Mouse (Mus musculus): ENCODE results near the gene Cdk20.

Gene Cdk20

DNA sequence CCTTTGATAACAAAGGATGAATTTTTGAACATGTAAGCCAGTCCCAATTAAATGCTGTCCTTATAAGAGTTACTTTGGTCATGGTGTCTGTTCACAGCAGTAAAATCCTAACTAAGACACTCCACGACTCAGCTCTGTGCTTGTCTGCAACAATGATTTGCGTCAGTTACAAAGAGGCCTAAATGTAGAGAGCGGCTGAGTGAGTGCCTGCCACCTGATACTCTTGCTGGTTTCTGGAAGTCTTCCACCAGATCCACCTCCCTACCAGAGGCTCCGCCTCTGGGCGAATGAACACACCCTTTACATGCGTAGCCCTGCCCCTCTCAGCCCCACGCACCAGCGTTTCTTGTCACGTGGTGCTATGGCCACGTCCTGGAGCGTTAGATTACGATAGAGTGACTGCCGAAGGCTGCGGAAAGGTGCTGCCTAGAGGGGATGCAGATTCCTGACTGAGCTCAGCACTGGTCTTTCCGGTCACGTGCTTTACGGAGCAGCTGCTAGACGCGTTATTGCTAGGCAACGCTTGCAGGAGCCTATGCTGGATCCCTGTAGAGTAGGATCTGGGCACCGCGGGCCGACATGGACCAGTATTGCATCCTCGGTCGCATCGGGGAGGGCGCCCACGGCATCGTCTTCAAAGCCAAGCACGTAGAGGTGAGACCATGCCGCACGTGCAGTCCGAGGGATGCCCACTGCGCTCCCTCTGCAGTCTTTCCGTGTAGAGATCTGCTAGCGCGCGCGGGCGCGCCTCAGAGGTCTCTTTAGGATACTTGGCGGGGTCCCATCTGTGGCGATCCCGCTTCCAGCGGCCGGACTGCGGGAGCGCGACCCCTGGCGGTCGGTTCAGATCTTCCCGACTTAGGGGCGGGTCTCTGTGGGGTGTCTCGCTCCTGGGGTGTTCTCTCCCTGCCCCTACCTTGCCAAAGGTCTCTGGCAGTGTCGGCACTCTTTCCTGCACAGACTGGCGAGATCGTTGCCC is at the start of gene Cdk20:
Cdk20 (plus strand) TSS at position 298 of the 979 bp plus-strand sequence.
- DNase-seq (ENCODE audit: low spot score), result peak; percentile 95

DNA sequence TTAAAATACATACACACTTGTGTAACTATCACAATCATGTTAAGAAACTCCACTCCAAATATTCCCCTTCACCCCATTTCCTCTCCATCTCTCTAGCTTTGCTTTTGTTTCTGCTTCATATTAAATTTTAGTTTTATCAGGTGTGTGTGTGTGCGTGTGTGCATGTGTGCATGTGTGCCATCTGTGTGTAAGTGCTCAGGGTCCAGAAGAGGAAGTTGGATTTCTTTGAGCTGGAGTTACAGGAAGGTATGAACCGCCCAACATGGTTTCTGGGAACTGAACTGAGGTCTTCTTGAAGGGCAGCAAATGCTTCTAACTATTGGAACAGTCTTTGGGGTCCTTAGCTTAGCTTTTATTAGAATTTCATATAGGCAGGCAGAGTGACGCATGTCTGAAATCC is 47.2 kb upstream of the Cdk20 start:
- DNase-seq (ENCODE audit: low spot score), result no peak

DNA sequence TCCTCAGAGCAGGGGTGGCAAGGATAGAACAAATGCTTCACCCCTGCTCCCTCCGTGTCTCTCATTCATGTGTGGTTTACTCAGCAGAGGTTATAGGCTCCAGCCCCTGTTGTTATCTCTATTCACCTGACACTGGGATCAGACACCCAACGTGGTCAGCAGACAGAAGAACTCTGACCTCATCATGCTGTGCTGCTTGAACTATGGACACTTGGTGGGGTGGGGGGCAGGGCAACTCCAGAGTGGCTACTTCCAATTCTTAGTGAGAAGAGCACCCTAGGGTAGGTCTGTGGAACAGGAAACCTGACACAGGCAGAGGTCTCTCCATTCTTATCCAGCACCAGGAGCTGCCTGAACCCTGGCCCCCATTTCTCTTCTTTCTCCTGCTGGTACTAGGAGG is 46.1 kb upstream of the Cdk20 start:
- no peak for DNase-seq (ENCODE audit: low spot score)

DNA sequence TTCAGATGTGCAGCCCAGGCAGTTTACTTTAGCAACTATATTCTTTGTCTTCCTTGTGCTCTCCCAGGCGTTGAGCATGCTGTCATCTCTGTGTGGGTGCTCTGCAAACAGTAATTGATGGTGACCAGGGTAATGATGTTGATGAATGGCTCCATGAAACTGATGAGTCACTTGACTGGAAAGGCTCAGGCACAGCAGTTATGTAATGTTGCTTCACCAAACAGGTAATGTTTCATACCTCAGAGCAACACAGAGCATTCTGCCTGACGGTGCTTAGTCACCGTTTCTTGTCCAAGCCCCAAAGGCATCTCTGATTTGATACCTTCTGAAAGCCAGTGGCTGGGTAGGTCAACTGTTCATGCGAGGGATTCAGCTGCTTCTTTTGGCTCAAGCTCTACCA is 43.7 kb upstream of the Cdk20 start:
- no peak for DNase-seq (ENCODE audit: low spot score)

DNA sequence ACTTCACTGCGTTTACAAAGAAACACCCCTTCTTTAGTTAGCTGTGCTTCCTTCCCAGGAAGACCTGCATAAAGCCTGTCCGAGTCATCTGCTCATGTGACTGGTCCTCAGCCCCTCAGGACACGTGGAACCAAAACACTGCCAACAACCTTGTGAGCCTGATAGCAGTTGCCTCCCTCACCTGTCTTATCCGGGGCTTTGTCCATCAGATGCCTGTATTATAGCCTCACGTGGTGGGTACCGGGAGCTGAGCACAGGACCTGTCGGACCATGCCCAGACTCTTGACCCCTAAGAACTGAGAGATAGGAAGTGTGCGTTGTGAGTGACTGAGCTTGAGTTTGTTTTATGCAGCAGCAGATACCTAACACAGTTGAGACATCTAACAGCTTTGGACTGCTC is 35.1 kb upstream of the Cdk20 start:
- DNase-seq (ENCODE audit: low spot score), result no peak

DNA sequence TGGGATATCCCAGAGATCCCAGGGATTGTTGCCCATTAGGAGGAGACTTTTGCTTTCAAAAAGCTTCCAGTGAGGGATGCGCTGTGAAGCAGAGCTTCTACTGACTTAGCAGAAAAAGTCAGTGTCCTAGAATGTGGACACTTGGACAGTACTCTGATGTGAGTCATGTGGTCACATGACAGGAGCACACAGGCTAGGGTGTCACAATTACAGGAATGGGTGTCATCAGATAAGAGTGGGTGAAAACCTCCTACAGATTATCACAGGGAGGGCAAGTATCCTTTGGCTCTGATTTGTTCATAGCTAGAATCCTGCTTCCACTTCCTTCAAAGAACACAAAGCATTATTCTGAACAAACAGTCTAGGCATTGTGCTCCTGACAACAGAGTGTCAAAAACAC is 34.0 kb upstream of the Cdk20 start:
- DNase-seq (ENCODE audit: low spot score), result no peak

DNA sequence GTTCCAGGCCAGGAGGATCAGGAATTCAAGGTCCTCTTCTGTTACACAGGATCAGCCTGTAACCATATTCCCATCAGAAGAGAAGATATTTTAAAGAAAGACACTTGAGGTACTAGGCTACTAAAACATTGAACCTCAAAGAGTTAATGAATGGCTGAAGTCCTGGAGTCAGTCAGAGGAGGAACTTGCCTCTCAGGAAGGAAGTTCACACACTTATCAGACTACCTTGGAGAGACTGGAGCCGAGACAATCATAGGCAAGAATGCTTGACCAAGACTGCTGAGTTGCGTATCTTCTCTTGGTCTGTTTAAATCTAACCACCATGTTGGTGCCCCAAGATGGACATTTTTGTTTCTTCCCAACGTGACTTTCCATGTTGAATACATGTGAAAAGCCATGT is 32.2 kb upstream of the Cdk20 start:
- DNase-seq (ENCODE audit: low spot score), result no peak

DNA sequence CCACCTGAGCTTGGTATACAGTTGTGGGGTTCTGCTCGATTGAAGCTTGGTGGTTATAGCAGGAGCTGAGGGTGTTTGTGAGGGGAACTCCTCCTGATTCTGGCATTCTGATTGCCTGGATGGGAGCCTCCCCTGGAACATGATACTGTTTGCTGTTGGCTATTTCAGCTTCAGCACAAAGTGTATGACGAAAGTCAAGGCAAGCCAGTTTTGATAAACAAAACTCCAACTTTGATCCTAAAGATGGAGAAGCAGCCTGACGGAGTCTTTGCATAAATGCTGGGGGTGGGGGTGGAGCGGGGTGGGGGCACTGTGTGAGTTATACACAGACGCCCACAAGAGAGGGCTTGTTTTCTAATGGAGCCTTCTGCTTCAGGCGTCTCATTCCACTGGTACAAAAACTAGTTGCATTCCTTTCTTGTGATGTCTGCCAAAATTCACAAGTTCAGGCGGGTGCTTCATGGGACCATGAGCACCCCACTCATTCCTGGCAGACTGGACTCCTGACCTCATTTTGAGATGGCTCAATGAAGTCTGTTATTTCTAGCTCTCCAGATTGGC is 31.2 kb upstream of the Cdk20 start:
- DNase-seq (ENCODE audit: low spot score), result no peak

DNA sequence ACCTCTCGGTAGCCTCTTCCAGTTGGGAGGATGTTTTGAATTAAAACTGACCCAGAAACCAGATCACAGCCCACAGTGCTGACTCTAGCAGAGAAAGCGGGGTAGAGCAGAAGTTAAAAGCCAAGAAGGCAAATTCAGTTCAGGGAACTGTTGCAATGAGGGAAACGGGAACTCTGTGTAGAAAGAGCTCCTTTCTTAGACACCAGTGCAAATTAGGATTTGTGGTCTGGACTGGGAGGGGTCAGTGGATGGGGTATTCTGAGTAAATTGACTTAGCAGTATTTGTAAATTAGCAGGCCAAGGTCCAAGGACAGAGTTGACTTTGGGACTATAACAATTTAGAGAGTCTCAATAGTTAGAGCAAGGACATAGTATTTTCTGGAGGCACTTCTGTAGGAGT is 30.1 kb upstream of the Cdk20 start:
- DNase-seq (ENCODE audit: low spot score), result peak; percentile 9

DNA sequence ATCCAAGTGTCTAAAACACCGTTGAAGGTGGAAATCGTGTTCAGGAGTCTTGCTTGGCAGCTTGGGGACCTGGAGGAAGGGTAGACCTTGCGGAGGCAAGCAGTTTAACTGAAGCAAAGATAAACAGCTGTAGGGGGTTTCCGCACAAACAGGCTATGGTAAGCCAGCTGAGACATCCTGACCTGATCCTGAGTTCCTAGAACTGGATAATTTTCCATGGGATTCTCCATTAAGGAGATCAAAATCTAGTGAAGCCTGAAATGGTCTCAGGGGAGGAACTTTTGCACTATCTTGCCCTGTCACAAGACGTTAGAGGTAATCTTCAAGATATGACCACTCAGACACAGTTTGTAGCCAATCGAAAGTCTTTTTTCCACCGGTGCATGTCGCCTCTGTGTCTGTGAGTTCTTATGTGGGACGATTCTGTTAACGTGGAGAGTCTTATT is 29.6 kb upstream of the Cdk20 start:
- DNase-seq (ENCODE audit: low spot score), result no peak

DNA sequence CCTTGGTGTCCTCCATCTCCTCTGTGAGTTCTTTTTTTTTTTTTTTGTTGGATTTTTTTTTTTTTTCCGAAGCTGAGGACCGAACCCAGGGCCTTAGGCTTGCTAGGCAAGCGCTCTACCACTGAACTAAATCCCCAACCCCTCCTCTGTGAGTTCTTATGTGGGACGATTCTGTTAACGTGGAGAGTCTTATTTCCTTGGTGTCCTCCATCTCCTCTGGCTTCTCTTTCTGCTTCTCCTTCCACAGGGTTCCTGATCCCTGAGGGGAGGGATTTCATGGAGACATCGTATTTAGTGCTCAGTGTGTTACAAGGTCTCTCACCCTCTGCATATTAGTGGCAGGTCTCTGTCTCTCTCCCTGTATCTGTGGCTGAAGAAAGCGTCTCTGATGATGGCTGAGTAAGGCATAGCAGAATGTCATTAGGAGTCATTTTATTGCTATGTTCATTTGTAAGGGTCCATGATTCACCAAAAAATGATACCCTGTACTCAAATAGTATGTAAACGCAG is 29.1 kb upstream of the Cdk20 start:
- no peak for DNase-seq (ENCODE audit: low spot score)

DNA sequence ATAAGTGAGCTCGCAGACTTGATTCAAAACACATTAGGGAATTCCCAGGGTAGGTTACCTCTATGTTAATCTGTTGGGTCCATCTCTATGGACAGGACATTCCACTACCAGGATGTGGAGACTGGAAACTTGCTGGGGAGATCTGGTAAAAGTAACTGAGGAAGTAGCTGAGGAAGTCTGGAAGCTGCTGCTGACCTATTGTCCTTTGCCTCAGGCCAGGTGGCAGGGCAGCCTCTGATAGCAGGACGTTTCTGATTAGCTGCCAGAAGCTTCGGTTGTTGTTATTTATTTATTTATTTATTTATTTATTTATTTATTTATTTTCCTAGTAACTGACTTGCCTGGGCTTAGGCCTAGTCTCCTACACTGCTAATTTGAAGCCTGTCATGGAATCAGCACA is 28.6 kb upstream of the Cdk20 start:
- no peak for DNase-seq (ENCODE audit: low spot score)

DNA sequence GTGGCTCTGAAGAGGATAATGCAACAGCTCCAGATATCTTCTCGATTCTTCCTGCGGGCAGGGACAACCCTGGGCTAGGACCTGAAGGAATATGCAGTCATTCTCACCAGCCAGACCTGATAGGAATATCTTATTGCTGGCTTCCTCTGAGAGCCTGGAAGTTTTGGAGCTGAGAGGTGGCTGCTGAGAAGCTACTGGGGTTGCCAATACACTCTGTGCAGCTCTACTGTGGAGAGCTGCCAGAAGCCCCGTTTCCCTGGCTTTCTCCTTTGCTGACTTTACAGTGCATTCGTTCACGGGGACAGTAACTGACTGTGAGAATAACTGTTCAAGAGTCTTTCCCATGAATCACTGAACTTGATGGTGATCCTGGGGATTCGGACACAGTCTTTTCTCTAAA is 26.6 kb upstream of the Cdk20 start:
- DNase-seq (ENCODE audit: low spot score), result no peak

DNA sequence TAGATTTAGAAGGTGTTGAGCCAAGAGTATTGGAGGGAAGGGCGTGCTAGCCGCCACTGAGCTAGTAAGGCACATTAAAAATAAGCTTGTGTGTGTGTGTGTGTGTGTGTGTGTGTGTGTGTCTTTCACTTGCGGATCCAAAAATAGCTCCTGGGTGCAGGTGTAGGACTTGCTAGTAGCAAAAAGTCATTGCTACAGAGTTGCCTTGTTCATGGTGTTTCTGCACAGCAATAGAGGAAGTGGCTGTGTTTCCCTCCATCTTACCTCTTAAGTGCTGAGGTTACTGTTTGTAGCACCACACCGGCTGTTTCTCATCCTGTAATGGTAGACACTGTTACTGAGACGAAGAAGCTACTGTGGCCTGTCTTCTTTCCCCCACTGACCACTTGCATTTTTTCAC is 24.1 kb upstream of the Cdk20 start:
- no peak for DNase-seq (ENCODE audit: low spot score)

DNA sequence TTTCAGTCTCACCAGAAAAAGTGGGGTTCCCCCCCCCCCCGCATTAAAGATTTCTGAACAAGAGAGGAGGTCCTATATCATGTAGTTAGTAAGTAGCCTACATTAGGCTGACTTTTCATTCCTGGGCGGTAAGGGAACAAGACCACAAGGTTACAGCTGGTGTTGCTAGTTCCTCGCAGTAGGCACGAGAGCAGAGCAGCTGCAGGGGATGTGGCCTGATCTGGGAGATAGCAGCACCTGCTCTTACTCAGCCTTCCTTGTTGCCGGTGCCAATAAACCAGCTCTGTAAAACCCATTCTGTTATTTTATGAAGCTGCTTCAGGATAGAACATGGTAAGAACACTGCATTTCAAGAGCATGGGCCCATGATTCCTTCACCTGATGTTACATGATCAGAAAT is 21.5 kb upstream of the Cdk20 start:
- DNase-seq (ENCODE audit: low spot score), result no peak

DNA sequence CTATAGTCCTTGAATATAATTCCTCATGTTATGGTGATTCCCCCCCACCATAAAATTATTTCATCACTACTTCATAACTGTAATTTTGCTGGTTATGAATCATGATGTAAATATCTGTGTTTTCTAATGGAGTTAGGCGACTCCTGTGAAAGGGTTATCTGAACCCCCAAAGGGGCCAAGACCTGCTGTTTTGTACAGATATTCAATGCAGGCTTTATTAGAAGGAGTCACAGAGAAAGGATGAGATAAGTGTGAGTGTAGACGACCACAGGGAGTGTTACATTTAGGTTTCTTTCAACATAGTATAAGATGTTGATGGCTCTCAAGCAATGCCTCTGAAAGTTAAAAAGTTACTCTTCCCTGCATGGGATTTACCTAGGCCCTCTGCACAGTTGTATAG is 20.8 kb upstream of the Cdk20 start:
- DNase-seq (ENCODE audit: low spot score), result no peak

DNA sequence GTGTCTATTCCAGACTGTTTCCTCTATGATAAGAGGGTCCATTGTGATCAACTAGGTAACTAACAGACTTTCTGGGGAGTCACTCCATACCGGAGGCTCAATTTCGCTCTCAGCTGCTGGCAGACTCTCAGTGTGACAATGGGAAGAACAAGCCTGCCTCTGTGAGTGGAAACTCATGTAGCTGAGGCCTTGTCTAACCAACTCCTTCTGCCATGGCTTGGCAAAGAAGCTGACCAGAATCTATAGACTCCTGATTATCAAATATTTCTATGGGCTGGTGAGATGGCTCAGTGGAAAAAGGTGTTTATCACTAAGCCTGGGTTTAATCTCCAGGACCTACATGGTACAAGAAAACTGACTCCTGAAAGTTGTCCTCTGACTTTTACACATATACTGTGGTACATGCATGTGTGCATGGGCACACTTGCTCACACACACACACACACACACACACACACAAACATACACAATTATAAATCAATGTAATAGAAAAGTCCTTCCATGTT is 19.3 kb upstream of the Cdk20 start:
- DNase-seq (ENCODE audit: low spot score), result no peak

DNA sequence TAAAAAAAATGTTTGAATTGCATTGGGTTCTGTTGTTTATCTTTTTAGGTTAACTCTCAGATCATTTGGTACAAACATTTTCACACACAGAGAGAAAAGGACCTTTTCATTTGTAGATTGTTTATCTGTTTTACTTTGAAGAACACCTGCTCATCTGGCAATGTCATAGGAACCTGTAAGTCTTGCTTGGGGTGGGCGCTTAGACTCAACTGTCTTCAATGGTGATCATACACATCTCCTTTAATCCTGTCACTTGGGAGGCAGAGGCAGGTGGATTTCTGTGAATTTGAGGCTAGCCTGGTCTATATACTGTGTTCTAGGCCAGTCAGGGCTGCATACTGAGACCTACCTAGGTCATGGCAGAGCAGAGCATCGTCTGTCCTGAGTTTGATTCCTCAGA is 16.5 kb upstream of the Cdk20 start:
- DNase-seq (ENCODE audit: low spot score), result no peak

DNA sequence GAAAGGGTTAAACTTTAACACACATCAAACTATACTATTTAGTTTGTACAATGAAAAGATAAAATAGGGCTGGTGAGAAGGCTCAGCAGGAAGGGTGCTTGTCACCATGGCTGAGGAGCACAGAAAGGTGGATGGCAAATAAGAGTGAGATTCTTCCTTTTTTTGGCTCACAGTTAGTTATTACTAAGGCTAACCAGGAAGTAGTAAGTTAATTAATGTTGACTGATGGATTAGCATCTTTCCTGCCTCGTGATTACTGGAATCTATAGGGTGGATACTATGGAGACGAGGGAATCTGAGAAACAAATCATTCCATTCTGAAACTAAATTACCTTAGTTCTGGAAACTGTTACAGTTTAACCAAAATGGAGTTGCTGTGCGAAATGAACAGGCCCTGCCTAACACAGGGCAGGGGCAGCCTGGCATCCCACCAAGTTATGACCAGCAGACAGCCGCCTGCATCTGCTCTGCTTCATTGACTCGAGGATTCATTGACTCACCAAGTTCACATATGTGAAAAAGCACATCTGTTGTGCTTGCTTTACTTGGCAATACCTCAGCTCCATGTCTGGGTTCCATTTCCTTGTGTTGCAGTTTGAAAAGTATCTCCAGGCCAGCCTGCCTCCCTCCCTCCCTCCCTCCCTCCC is 15.0 kb upstream of the Cdk20 start:
- DNase-seq (ENCODE audit: low spot score), result no peak

DNA sequence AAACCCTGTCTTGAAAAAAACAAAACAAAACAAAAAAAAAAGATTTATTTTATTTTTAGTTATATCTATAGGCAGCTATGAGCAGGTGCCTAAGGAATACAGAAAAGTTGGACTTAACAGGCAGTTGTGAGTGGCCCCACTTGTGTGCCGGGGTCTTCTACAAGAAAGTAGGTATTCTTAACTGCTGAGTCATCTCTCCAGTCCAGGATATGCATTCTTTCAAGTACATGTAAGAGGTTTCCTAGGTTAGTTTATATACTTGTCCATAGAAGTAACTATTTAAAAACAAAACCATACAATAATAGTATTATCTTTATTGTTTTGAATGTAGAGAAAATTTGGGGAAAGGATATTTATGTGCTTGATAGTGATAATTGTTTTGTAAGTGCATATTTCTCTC is 11.3 kb upstream of the Cdk20 start:
- no peak for DNase-seq (ENCODE audit: low spot score)

DNA sequence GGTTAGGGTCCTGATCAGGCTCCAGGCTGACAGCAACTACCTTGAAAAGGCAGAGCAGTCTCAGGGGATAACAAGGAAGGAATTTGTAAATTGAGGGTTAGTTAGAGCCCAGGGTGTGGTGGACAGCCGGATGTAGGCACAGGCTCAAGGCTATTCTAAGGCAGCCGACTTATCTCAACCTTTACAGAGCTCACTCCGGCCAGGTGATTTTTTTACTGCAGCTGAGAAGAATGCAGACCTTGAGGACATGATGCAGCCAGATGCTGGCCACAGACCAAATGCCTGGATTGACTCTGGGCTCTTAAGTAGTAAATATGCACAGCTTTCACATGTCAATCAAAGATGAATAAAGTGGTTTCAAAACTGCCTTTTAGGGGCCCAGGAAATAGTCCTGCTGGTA is 10.7 kb upstream of the Cdk20 start:
- DNase-seq (ENCODE audit: low spot score), result no peak

DNA sequence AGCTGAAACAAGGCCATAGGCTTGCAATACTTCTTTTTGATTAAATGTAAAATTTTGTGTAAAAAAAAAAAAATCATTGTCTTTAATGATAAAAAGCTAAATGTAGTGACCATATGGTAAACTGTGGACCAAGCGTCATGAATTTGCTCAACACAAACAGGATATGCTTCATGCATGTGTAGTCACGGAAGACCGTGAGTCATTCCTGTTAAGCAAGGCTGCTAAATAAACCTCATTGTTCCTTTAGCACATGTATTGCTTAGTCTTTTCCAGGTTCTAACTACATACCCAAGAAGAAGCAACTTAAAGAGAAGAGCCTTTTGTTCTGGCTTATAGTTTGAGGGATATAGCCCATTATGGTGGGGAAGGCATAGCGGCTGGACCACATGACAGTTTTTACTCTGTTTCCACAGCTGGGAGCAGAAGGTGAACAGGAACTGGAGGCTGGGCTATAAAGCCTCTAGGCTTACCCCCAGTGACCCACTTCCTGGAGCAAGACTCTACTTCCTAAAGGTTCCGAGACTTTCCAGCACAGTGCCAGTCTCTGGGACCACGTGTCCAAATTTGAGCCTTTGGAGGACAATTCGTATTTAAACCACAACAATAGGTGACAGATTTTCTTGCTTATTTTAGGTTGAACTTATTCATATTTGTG is 10.0 kb upstream of the Cdk20 start:
- no peak for DNase-seq (ENCODE audit: low spot score)
